Mouse (Mus musculus) liver, adult 2 months (tissue): ENCODE measurements around the gene Selenom.

Experiments
- CTCF ChIP-seq: fragments of 200-500 bp; IDR thresholded peaks from 2 replicates; pipeline ENCODE4 v1.5.1; 2011; ENCODE audit warnings: low read depth, low read length, control low read depth
- POLR2A ChIP-seq: fragments of 200-500 bp; IDR thresholded peaks from 2 replicates; pipeline ENCODE4 v1.6.1; 2011; ENCODE audit warnings: low read length, control low read depth; ENCODE audit not compliant: insufficient read depth; ENCODE audit errors: extremely low read depth

GRCm38 (mm10) chr11:3546242-3546562 is 31.7 kb downstream of the Selenom start:
- TF ChIP-seq POLR2A (no peak), CTCF (no peak)
